Comparison of ENCODE assay signal across 8 mouse cellular contexts in the genomic region with DNA sequence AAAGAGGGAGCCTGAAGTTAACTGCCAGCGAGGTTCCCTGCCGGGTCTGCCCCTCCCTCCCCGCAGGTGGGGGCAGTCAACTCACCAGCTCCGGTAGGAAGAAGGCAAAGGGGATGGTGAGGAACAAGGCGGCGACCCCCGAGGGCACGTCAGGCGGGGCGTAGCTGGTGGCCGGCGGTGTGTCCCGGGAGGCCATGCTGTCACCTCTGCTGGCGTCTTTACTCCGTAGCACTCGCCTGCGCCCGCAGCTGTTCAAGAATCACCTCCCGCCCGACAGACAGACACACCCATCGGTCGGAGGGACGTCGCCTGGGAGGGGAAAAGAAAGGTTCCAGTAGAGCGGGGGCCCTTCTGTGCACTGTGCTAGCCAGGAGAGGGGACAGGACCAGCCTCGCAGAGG. TPM values are rescaled to one million over a fixed set of nuclear protein-coding genes. Genes with fewer than 3 reads are reported as not detected.
DNase-seq lines count a peak whose midpoint lies in the region; ATAC-seq lines count a peak whose summit lies in the region.
"Had no signal": no experiment of that assay in that cellular context is flagged by ENCODE, and none has a peak within 500 bp of the region (broad histone marks: within the 10 kb centered on the region; RNA-seq: fewer than 3 reads in every experiment).

Gene Mall (minus strand): TSS at position 262 of the 400 bp plus-strand sequence.

- no peaks in the 10 kb centered on the region for H3K36me3 ChIP-seq in hindbrain, embryonic 10.5 days
- H3K36me3 ChIP-seq in lung, embryonic 16.5 days (ENCODE audit: control insufficient read depth, insufficient read depth, low read length) = no peaks in the 10 kb centered on the region

- peak; percentile 35; the same call in 1 of the 2 replicates for ATAC-seq in lung, embryonic 16.5 days (ENCODE audit: low read depth)

- under 1% methylated on average over 26 of the region's 26 CpGs for WGBS in hindbrain, embryonic 10.5 days
- WGBS in lung, embryonic 16.5 days = 2% methylated on average over 26 of the region's 26 CpGs

- H3K4me1 ChIP-seq in hindbrain, embryonic 10.5 days (replicated peaks) = peaks cover 22% of the 10 kb centered on the region
- peaks cover 13% of the 10 kb centered on the region for H3K4me1 ChIP-seq in lung, embryonic 16.5 days (replicated peaks; ENCODE audit: control insufficient read depth, insufficient read depth, low read length)

- H3K9me3 ChIP-seq in hindbrain, embryonic 10.5 days = no peaks in the 10 kb centered on the region
- H3K9me3 ChIP-seq in lung, embryonic 16.5 days (ENCODE audit: control insufficient read depth, low read length) = no peaks in the 10 kb centered on the region

- peak within 1 kb of the TSS; percentile 41 for H3K4me3 ChIP-seq in hindbrain, embryonic 10.5 days
- H3K4me3 ChIP-seq in lung, embryonic 16.5 days (ENCODE audit: low read length) = peak within 1 kb of the TSS; percentile 28

- 0 out of 2 replicates have a peak within 1 kb of the TSS, but pooled peaks have one; percentile 13 for H3K27ac ChIP-seq in hindbrain, embryonic 10.5 days
- no peak within 1 kb of the TSS for H3K27ac ChIP-seq in lung, embryonic 16.5 days (ENCODE audit: low read length)

- peak within 1 kb of the TSS; percentile 53 for H3K4me2 ChIP-seq in lung, embryonic 16.5 days (ENCODE audit: low read depth, low read length)

- DNase-seq in R1 (ENCODE audit: low read depth, low spot score) = peak; percentile 45
- DNase-seq in embryo, embryonic 9.5 days (ENCODE audit: extremely low spot score) = peak; percentile 29
- DNase-seq in hindbrain, embryonic 10.5 days (ENCODE audit: low spot score) = peak; percentile 19
- no peak for DNase-seq in cerebellum, postnatal 36 days
- DNase-seq in layer of hippocampus, adult 9-10 months (ENCODE audit: low spot score) = no peak
- DNase-seq in adrenal gland, adult 2 months = no peak

- peak within 1 kb of the TSS; percentile 36 for H3K9ac ChIP-seq in lung, embryonic 16.5 days (ENCODE audit: low read length)

- H3K27me3 ChIP-seq in hindbrain, embryonic 10.5 days (ENCODE audit: insufficient read depth, poor library complexity, severe bottlenecking) = peaks cover 33% of the 10 kb centered on the region
- no peaks in the 10 kb centered on the region for H3K27me3 ChIP-seq in lung, embryonic 16.5 days (ENCODE audit: control insufficient read depth, insufficient read depth, low read depth, low read length)

RNA-seq across cellular contexts. Expression of gene Mall, which starts in this region (rescaled TPM):
- 0.77 and 1.8 TPM in 2 replicates for polyA plus RNA-seq in hindbrain, embryonic 10.5 days (2016; fragmentation: Nextera tagmentation; extraction: Ambion mirVana)
- polyA plus RNA-seq in lung, embryonic 16.5 days (2015; fragmentation: Nextera tagmentation; extraction: Ambion mirVana) = 5.3 and 6.5 TPM in 2 replicates
- 1 to 10 TPM; 1.8 to 2.0 TPM for total RNA-seq in adrenal gland, adult 2 months (2021)
- 1.9 and 4.6 TPM in 2 replicates for polyA plus RNA-seq in adrenal gland, adult 2 months (2012; rRNA removed)
- total RNA-seq: neutrophil, adult 5-6 weeks had no signal

Comparison
In these comparisons a context has a peak if more than half of its experiments do, and no peak if none do; other contexts are left out.
1. DNase-seq: peak in R1 (single experiment), embryo, embryonic 9.5 days (single experiment) and hindbrain, embryonic 10.5 days (single experiment); none in cerebellum, postnatal 36 days (0 of 2), layer of hippocampus, adult 9-10 months (single experiment) and adrenal gland, adult 2 months (single experiment).